Mouse (Mus musculus) liver, adult 2 months (tissue): ENCODE measurements around the gene Cps1. TPM values are rescaled to one million over a fixed set of nuclear protein-coding genes. Genes with fewer than 3 reads are reported as not detected.

Experiments
- DNase-seq: peaks from one replicate; pipeline ENCODE4 v3.0.0-alpha.2; 2011; ENCODE audit warnings: low read depth, low spot score; ENCODE audit errors: extremely low read depth
- H3K27ac ChIP-seq: fragments of 200-500 bp; replicated peaks from 2 replicates; pipeline ENCODE4 v1.5.1; 2012; ENCODE audit warnings: low read depth, mild to moderate bottlenecking, control low read depth, inconsistent platforms, low read length; ENCODE audit not compliant: insufficient read depth
- H3K27me3 ChIP-seq: fragments of 200-500 bp; 2 replicates; pipeline ENCODE4 v1.6.1; 2012; ENCODE audit warnings: mild to moderate bottlenecking, moderate library complexity, low read length, inconsistent platforms; ENCODE audit not compliant: control insufficient read depth, insufficient read depth
- H3K36me3 ChIP-seq: fragments of 200-500 bp; 2 replicates; pipeline ENCODE4 v1.6.1; 2012; ENCODE audit warnings: low read length, inconsistent platforms; ENCODE audit not compliant: control insufficient read depth, insufficient read depth
- H3K4me1 ChIP-seq: fragments of 200-500 bp; 2 replicates; pipeline ENCODE4 v1.6.1; 2011; ENCODE audit warnings: low read length; ENCODE audit not compliant: control insufficient read depth, insufficient read depth
- H3K4me3 ChIP-seq: fragments of 200-500 bp; 2 replicates; pipeline ENCODE4 v1.5.1; 2011; ENCODE audit warnings: low read depth, mild to moderate bottlenecking, control low read depth, low read length, moderate library complexity; ENCODE audit not compliant: insufficient read depth
- H3K79me2 ChIP-seq: fragments of 200-500 bp; 2 replicates; pipeline ENCODE4 v1.6.1; 2012; ENCODE audit warnings: inconsistent platforms, mild to moderate bottlenecking, low read length, moderate library complexity; ENCODE audit not compliant: control insufficient read depth, insufficient read depth
- H3K9ac ChIP-seq: fragments of 200-500 bp; 2 replicates; pipeline ENCODE4 v1.6.1; 2012; ENCODE audit warnings: low read depth, mild to moderate bottlenecking, control low read depth, inconsistent platforms, low read length
- CTCF ChIP-seq: fragments of 200-500 bp; IDR thresholded peaks from 2 replicates; pipeline ENCODE4 v1.5.1; 2011; ENCODE audit warnings: low read depth, low read length, control low read depth
- POLR2A ChIP-seq: fragments of 200-500 bp; IDR thresholded peaks from 2 replicates; pipeline ENCODE4 v1.6.1; 2011; ENCODE audit warnings: low read length, control low read depth; ENCODE audit not compliant: insufficient read depth; ENCODE audit errors: extremely low read depth
- WGBS: fragments of 180-500 bp; shearing (Covaris S2); methylation state at CpG from one replicate; pipeline ENCODE4 v1.1.7; 2018; 5-methylcytosine and 5-hydroxymethylcytosine counted together
- polyA plus RNA-seq: library from polyadenylated mRNA; depleted of rRNA; stranded (reverse); fragments of >200 nt; gene quantifications from 2 replicates; pipeline ENCODE4 v1.2.3, GENCODE M21; 2012
- total RNA-seq: library from RNA; depleted of rRNA; stranded (reverse); fragments of >200 nt; gene quantifications from 2 replicates; pipeline ENCODE4 v1.2.3, GENCODE M21; 2014

Gene Cps1
- total and polyA plus RNA-seq, 2 experiments = 745 to 3,653 TPM

DNA sequence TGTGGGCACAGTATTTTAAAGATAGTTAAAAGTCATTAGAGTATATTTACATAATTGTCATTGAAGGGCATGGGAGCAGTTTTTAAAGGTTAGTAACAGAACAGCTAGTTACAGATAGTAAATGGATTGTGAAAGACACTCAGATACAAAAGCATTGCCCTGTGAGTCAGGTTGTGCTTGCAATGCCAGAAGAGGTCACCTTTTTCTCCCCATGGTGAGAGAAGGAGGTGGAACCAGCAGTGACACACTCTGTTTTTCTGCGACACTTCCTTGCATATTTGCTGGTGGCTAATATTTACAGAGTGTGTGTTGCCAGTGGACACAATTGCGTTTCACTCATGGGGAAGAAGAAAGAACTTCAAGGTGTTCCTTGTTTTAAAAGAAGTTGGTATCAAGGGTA is 2.6 kb downstream of the Cps1 start:
- DNase-seq = peak; percentile 91
- H3K9ac ChIP-seq = peak overlapping the region; percentile 78
- peak overlapping the region; percentile 78 for H3K27ac ChIP-seq
- H3K79me2 ChIP-seq = peaks cover 19% of the 10 kb centered on the region
- peaks cover 33% of the 10 kb centered on the region for H3K36me3 ChIP-seq
- H3K4me3 ChIP-seq = peak overlapping the region; percentile 100
- 25% methylated on average over 2 of the region's 2 CpGs for WGBS
- TF ChIP-seq CTCF (no peak), POLR2A (no peak)
- H3K27me3 ChIP-seq = no peaks in the 10 kb centered on the region
- H3K4me1 ChIP-seq = peaks cover 7% of the 10 kb centered on the region

DNA sequence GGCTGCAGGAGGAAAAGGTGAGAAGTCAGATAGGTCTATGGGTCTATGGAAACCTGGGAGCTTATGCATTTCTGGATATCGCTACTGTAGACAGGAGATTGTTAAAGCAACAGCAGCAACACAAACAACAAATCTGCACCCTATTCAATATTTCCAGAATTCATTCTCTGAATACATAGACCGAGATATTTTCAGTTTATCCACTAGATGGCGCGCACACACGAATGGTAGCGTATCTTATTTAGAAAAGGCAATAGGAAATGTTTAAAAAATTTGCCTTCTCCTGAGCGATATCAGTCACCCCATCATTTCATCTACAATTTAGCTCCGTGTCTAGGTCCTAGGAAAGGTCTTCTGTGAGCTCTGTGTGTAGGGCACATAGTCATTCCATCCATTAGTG is 21.1 kb downstream of the Cps1 start:
- no peak for DNase-seq
- H3K4me3 ChIP-seq = no peak overlapping the region
- no peaks in the 10 kb centered on the region; the same call in 1 of the 2 replicates for H3K79me2 ChIP-seq
- peak; percentile 1; the same call in 1 of the 2 replicates for TF ChIP-seq CTCF
- no peak for TF ChIP-seq POLR2A
- no peak overlapping the region for H3K9ac ChIP-seq
- 20% methylated on average over 8 of the region's 8 CpGs for WGBS
- H3K27ac ChIP-seq = no peak overlapping the region
- no peaks in the 10 kb centered on the region for H3K27me3 ChIP-seq
- peaks cover 6% of the 10 kb centered on the region; the same call in 1 of the 2 replicates for H3K4me1 ChIP-seq
- H3K36me3 ChIP-seq = peaks cover 84% of the 10 kb centered on the region

DNA sequence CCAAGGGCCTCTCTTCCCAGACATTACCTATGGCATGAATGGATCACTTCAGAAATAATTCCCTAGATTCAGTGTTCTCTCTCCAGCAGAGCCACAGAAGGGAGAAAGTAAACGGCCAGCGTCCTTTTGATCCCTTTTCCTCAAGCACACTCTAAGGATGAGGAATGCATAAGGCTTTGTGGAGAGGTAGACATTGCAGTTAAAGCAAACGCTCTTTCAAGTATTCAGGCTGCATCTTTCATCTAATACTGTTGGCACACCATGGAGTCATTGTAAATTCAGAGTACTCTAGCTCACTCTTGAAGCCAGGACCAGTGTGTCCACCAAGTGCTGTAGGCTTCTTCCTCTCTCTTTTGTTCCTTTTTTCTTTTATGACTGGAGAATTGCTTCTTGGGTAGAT is 28.4 kb downstream of the Cps1 start:
- no peak for DNase-seq
- H3K9ac ChIP-seq = no peak overlapping the region
- no peaks in the 10 kb centered on the region; the same call in 1 of the 2 replicates for H3K79me2 ChIP-seq
- no peak overlapping the region for H3K27ac ChIP-seq
- no peak overlapping the region for H3K4me3 ChIP-seq
- 65% methylated on average over 3 of the region's 3 CpGs for WGBS
- H3K4me1 ChIP-seq = peaks cover 7% of the 10 kb centered on the region; the same call in 1 of the 2 replicates
- no peak for TF ChIP-seq POLR2A
- no peak for TF ChIP-seq CTCF
- peaks cover 89% of the 10 kb centered on the region for H3K36me3 ChIP-seq
- no peaks in the 10 kb centered on the region for H3K27me3 ChIP-seq

DNA sequence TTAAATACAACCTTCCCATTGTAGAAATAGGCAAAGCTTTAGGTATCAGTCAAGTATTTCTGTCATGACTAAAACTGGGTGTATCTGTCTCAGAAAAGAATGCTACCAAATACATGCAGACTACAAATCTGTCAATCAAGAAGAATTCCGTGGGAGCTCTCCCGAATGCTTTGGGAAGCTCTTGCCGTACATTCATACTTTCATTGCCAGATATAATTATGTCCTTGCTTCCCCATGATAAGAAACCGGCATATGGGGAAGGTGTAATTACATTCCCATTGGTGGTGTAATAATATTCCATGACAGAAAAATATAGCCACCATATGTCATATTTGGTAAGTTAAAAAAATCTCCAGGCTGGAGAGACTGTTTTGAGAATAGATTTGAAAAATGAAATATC is 44.5 kb downstream of the Cps1 start:
- Histone ChIP-seq H3K9ac (no peak overlapping the region), H3K36me3 (peaks cover 75% of the 10 kb centered on the region), H3K4me3 (no peak overlapping the region), H3K27ac (no peak overlapping the region), H3K27me3 (no peaks in the 10 kb centered on the region), H3K79me2 (no peaks in the 10 kb centered on the region), H3K4me1 (peaks cover 6% of the 10 kb centered on the region; the same call in 1 of the 2 replicates)
- DNase-seq = no peak
- 73% methylated on average over 4 of the region's 4 CpGs for WGBS
- TF ChIP-seq POLR2A = no peak
- no peak for TF ChIP-seq CTCF

DNA sequence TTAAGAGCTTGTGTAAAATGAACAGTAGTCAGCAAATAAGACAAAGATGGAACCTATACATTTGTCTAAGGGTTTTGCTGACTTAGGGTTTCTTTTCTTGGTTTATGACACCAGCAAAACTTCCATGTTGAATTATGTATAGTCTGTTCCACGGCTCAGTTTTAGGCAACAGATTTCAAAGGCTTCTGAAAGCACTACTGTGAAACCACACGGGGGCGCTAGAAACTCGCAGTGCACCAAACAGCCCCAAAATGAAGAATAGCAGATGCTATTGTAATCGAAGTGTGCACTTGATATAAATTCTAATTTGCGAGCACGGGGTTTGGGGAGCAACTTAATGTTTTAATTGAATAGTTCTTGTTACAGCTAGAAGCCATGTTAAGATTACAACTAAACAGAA is 58.3 kb downstream of the Cps1 start:
- 24% methylated on average over 7 of the region's 7 CpGs for WGBS
- Histone ChIP-seq H3K79me2 (no peaks in the 10 kb centered on the region; the same call in 1 of the 2 replicates), H3K27ac (no peak overlapping the region), H3K4me1 (peaks cover 9% of the 10 kb centered on the region; the same call in 1 of the 2 replicates), H3K27me3 (no peaks in the 10 kb centered on the region), H3K36me3 (peaks cover 78% of the 10 kb centered on the region), H3K4me3 (no peak overlapping the region), H3K9ac (no peak overlapping the region)
- TF ChIP-seq POLR2A = no peak
- TF ChIP-seq CTCF = peak; percentile 47; the same call in 1 of the 2 replicates
- DNase-seq = peak; percentile 57

DNA sequence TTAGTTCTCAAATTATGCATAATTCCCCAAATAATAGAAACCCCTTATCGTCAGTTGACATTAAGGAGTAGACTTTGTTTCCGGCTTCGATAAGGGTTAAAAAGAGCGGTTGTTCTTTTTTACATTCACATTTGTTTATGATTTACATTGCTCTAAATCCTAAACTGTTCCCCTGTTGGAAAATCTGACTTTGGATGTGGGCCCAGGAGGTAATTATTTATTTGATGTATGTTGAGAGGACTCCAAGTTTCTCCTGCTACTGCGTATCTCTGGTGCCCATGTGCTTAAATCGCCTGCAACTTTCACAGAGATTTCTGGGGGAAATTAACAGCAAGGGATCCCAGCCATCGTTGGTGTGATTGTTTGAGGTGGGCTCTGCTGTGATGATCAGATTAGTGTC is 59.4 kb downstream of the Cps1 start:
- H3K9ac ChIP-seq = no peak overlapping the region
- 75% methylated on average over 7 of the region's 7 CpGs for WGBS

More for the DNA sequence above, 59.4 kb downstream of the Cps1 start:
- Histone ChIP-seq H3K27me3 (no peaks in the 10 kb centered on the region), H3K27ac (no peak overlapping the region), H3K79me2 (no peaks in the 10 kb centered on the region; the same call in 1 of the 2 replicates), H3K4me3 (no peak overlapping the region), H3K4me1 (peaks cover 5% of the 10 kb centered on the region; the same call in 1 of the 2 replicates), H3K36me3 (peaks cover 70% of the 10 kb centered on the region)
- TF ChIP-seq CTCF (no peak), POLR2A (no peak)
- no peak for DNase-seq
